Mouse (Mus musculus) left cerebral cortex, postnatal 14 days (tissue): ENCODE results near the gene Kctd14. TPM values are rescaled to one million over a fixed set of nuclear protein-coding genes. Genes with fewer than 3 reads are reported as not detected.
"Not testable (repeated sequence)": the region's sequence is repeated elsewhere in the genome, so short reads cannot be mapped to it uniquely, and the experiment has no call there.

Experiments used
- DNase-seq, 2 experiments: peaks; one replicate each; pipeline ENCODE4 v3.0.0; 2021 to 2022; ENCODE audit warnings: low spot score in 2 of 2, mixed read lengths in 1 of 2
- intact Hi-C: fragments of 180-260 bp; cut with DNase I; formaldehyde crosslinking; loops from one replicate; pipeline ENCODE4 v1.15.1; 2025
- total RNA-seq, 2 experiments: library from RNA; stranded (reverse); gene quantifications; 2 replicates each; pipeline ENCODE4 v1.2.3; 2021

The Kctd14 gene
- total RNA-seq, 2 experiments from 2014 or later: 2.2 to 2.8 TPM

GRCm38 (mm10) chr7:97429705-97430104, 21.4 kb upstream of the Kctd14 start:
- DNase-seq: peak in 1 of 2 experiments; percentile 36
- intact Hi-C loops: loop anchor here (5.0 kb wide), 2 partner anchors 148 to 243 kb away; partner anchors contain the start of genes Aamdc and Rsf1

GRCm38 (mm10) chr7:97433517-97433916, 17.6 kb upstream of the Kctd14 start:
- DNase-seq, intact Hi-C loops: not testable (repeated sequence)

GRCm38 (mm10) chr7:97434517-97434916, 16.6 kb upstream of the Kctd14 start:
- no peak for DNase-seq
- intact Hi-C loops: no loop called here

GRCm38 (mm10) chr7:97438986-97439385, 12.1 kb upstream of the Kctd14 start:
- intact Hi-C loops: no loop called here
- DNase-seq: no peak

- intact Hi-C loops: loop anchor here (5.0 kb wide), 1 partner anchor 131 kb away; the partner anchor contains the start of genes Aamdc and Rsf1
- peak; percentile 92 to 96 for DNase-seq
Measured at GRCm38 (mm10) chr7:97446171-97446925, 4.8 kb upstream of the Kctd14 start.

GRCm38 (mm10) chr7:97447050-97447531, 4.0 kb upstream of the Kctd14 start:
- intact Hi-C loops: loop anchor here (5.0 kb wide), 1 partner anchor 130 kb away; the partner anchor contains the start of genes Aamdc and Rsf1

GRCm38 (mm10) chr7:97452196-97452595, 1.1 kb downstream of the Kctd14 start:
- no peak for DNase-seq
- intact Hi-C loops: no loop called here

More at GRCm38 (mm10) chr7:97447050-97447531, 4.0 kb upstream of the Kctd14 start:
- DNase-seq: peak in 1 of 2 experiments; percentile 20

GRCm38 (mm10) chr7:97453141-97453921, 2.2 kb downstream of the Kctd14 start:
- intact Hi-C loops: no loop called here
- no peak for DNase-seq

GRCm38 (mm10) chr7:97454795-97455194, 3.7 kb downstream of the Kctd14 start:
- DNase-seq: no peak

GRCm38 (mm10) chr7:97455577-97455976, 4.5 kb downstream of the Kctd14 start:
- intact Hi-C loops: no loop called here
- no peak for DNase-seq

More at GRCm38 (mm10) chr7:97454795-97455194, 3.7 kb downstream of the Kctd14 start:
- intact Hi-C loops: no loop called here

- DNase-seq: peak; percentile 23 to 37
- intact Hi-C loops: no loop called here
Measured at GRCm38 (mm10) chr7:97473001-97473400, 21.9 kb downstream of the Kctd14 start.

GRCm38 (mm10) chr7:97479349-97479748, 28.2 kb downstream of the Kctd14 start:
- no peak for DNase-seq
- intact Hi-C loops: no loop called here

- intact Hi-C loops: loop anchor here (2.0 to 10.0 kb wide), 3 partner anchors 58 to 185 kb away; partner anchors contain the start of genes Aamdc and Rsf1
- DNase-seq: no peak
Measured at GRCm38 (mm10) chr7:97480290-97480689, 29.2 kb downstream of the Kctd14 start.

GRCm38 (mm10) chr7:97480821-97481339, 29.8 kb downstream of the Kctd14 start, which contains the start of gene Ints4:
Ints4 (plus strand) TSS chr7:97480956.
- intact Hi-C loops: loop anchor here (2.0 to 10.0 kb wide), 3 partner anchors 59 to 184 kb away; partner anchors contain the start of genes Aamdc and Rsf1
- peak; percentile 94 to 95 for DNase-seq

- intact Hi-C loops: loop anchor here (5.0 to 10.0 kb wide), 2 partner anchors 61 to 181 kb away; no protein-coding TSS in a partner anchor
- DNase-seq: no peak
Measured at GRCm38 (mm10) chr7:97483378-97483777, 32.3 kb downstream of the Kctd14 start.

- intact Hi-C loops: no loop called here
- DNase-seq: no peak
Measured at GRCm38 (mm10) chr7:97491157-97491556, 40.0 kb downstream of the Kctd14 start.

- intact Hi-C loops: no loop called here
Measured at GRCm38 (mm10) chr7:97492420-97492819, 41.3 kb downstream of the Kctd14 start.

GRCm38 (mm10) chr7:97495052-97495451, 43.9 kb downstream of the Kctd14 start:
- intact Hi-C loops: no loop called here
- no peak for DNase-seq

More at GRCm38 (mm10) chr7:97492420-97492819, 41.3 kb downstream of the Kctd14 start:
- DNase-seq: peak in 1 of 2 experiments; percentile 13

GRCm38 (mm10) chr7:97500555-97501209, 49.6 kb downstream of the Kctd14 start:
- DNase-seq: no peak
- intact Hi-C loops: no loop called here
